Mouse (Mus musculus): Measurements from ENCODE around the gene Zfp704. TPM values are rescaled to one million over a fixed set of nuclear protein-coding genes. Genes with fewer than 3 reads are reported as not detected.

Zfp704 gene
- polyA plus RNA-seq, 1 experiment: 17.2 TPM

DNA sequence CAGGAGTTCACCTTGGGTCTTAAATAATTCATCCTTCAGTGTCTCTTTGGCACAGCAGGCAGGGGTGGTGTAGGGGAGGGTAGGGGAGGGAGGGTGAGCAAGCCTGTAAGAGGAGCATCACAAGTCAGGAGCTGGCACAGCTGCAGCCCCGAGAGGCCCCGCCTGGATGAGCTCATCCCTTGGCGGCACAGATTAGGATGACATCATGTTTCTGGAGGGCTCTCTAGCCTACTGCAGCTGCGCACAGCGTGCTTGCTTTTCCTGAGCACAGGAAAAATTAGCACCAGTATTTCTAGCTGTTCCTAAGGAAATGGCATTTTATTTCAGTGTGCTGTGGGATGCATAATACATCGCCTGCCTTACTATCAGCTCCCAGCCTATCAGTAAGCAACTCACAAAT lies 109.2 kb downstream of the Zfp704 start:
- Histone ChIP-seq H3K27ac (ENCODE audit: control insufficient read depth, insufficient read depth, low read depth, low read length) (no peak overlapping the region), H3K27me3 (ENCODE audit: control insufficient read depth, insufficient read depth, low read length) (no peaks in the 10 kb centered on the region), H3K4me1 (ENCODE audit: control insufficient read depth, insufficient read depth, low read length) (no peaks in the 10 kb centered on the region), H3K4me3 (ENCODE audit: control insufficient read depth, low read depth, low read length) (no peak overlapping the region), H3K36me3 (ENCODE audit: control insufficient read depth, insufficient read depth, low read length) (no peaks in the 10 kb centered on the region)
- no peak for TF ChIP-seq POLR2A (IDR thresholded peaks at IDR 0.05; ENCODE audit: control insufficient read depth, low read depth, low read length)
- no peak for TF ChIP-seq CTCF (IDR thresholded peaks at IDR 0.05; ENCODE audit: control insufficient read depth, insufficient read depth, insufficient replicate concordance, low read depth, low read length)

DNA sequence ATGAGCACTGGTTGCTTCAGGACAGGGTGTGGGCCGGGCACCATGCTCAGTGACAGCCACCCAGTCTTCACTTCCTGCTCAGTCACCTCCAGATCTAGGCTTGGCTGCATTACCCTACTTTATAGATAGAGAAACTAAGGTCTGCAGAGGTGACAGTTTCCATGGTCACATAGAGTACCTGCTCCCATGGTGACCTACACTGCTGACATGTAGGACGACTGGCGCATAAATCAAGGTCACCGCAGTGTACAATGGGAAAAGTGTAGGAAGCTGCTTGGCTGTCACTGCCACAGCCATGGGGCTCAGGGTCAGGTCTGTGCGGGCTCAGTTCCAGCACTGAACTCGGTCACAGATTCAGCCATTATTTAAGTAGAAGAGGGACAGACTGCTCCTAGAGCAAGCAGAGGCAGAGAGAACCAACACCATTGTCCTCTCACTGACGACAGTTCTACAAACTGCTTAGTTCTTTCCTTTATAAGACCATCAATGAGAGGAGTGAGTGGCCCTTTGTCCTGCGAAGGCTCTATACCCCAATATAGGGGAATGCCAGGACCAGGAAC lies 109.8 kb downstream of the Zfp704 start:
- Histone ChIP-seq H3K36me3 (ENCODE audit: control insufficient read depth, insufficient read depth, low read length) (no peaks in the 10 kb centered on the region), H3K4me3 (ENCODE audit: control insufficient read depth, low read depth, low read length) (no peak overlapping the region), H3K27ac (ENCODE audit: control insufficient read depth, insufficient read depth, low read depth, low read length) (no peak overlapping the region), H3K27me3 (ENCODE audit: control insufficient read depth, insufficient read depth, low read length) (no peaks in the 10 kb centered on the region), H3K4me1 (ENCODE audit: control insufficient read depth, insufficient read depth, low read length) (no peaks in the 10 kb centered on the region)
- TF ChIP-seq POLR2A (IDR thresholded peaks at IDR 0.05; ENCODE audit: control insufficient read depth, low read depth, low read length): no peak
- TF ChIP-seq CTCF (IDR thresholded peaks at IDR 0.05; ENCODE audit: control insufficient read depth, insufficient read depth, insufficient replicate concordance, low read depth, low read length): no peak

DNA sequence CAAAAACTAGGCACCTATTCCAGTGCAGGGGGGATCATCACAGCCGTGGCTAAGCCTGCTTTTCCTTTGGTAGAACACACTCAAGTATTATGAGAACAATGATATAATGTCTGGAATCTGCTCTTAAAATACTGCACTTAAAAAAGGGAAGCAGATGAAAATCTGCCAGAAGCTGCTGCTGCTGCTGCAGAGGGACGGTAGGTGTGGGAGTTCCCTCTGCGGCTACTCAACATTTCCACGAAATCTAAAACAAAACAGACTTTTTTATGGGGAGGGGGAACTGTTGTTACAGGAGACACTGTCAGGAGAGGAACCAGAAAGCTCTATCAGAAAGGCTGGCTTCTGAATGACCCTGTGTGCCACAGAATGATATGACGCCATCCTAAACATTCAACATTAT lies 110.4 kb downstream of the Zfp704 start:
- no peak overlapping the region for H3K27ac ChIP-seq (ENCODE audit: control insufficient read depth, insufficient read depth, low read depth, low read length)
- no peak for TF ChIP-seq CTCF (IDR thresholded peaks at IDR 0.05; ENCODE audit: control insufficient read depth, insufficient read depth, insufficient replicate concordance, low read depth, low read length)

GRCm38 (mm10) chr3:9497260-9497659 lies 112.6 kb downstream of the Zfp704 start:
- Histone ChIP-seq H3K4me1 (ENCODE audit: control insufficient read depth, insufficient read depth, low read length) (no peaks in the 10 kb centered on the region), H3K27me3 (ENCODE audit: control insufficient read depth, insufficient read depth, low read length) (no peaks in the 10 kb centered on the region), H3K4me3 (ENCODE audit: control insufficient read depth, low read depth, low read length) (no peak overlapping the region), H3K36me3 (ENCODE audit: control insufficient read depth, insufficient read depth, low read length) (no peaks in the 10 kb centered on the region), H3K27ac (ENCODE audit: control insufficient read depth, insufficient read depth, low read depth, low read length) (no peak overlapping the region)
- TF ChIP-seq CTCF (IDR thresholded peaks at IDR 0.05; ENCODE audit: control insufficient read depth, insufficient read depth, insufficient replicate concordance, low read depth, low read length) (no peak), POLR2A (IDR thresholded peaks at IDR 0.05; ENCODE audit: control insufficient read depth, low read depth, low read length) (no peak)

More for the DNA sequence above, 110.4 kb downstream of the Zfp704 start:
- Histone ChIP-seq H3K36me3 (ENCODE audit: control insufficient read depth, insufficient read depth, low read length) (no peaks in the 10 kb centered on the region), H3K27me3 (ENCODE audit: control insufficient read depth, insufficient read depth, low read length) (no peaks in the 10 kb centered on the region), H3K4me3 (ENCODE audit: control insufficient read depth, low read depth, low read length) (no peak overlapping the region), H3K4me1 (ENCODE audit: control insufficient read depth, insufficient read depth, low read length) (no peaks in the 10 kb centered on the region)

GRCm38 (mm10) chr3:9491766-9492283 lies 118.1 kb downstream of the Zfp704 start:
- no peak overlapping the region for H3K27ac ChIP-seq (ENCODE audit: control insufficient read depth, insufficient read depth, low read depth, low read length)
- H3K4me1 ChIP-seq (ENCODE audit: control insufficient read depth, insufficient read depth, low read length): no peaks in the 10 kb centered on the region
- TF ChIP-seq CTCF (IDR thresholded peaks at IDR 0.05; ENCODE audit: control insufficient read depth, insufficient read depth, insufficient replicate concordance, low read depth, low read length): no peak
- H3K27me3 ChIP-seq (ENCODE audit: control insufficient read depth, insufficient read depth, low read length): no peaks in the 10 kb centered on the region
- H3K36me3 ChIP-seq (ENCODE audit: control insufficient read depth, insufficient read depth, low read length): no peaks in the 10 kb centered on the region
- no peak overlapping the region for H3K4me3 ChIP-seq (ENCODE audit: control insufficient read depth, low read depth, low read length)

DNA sequence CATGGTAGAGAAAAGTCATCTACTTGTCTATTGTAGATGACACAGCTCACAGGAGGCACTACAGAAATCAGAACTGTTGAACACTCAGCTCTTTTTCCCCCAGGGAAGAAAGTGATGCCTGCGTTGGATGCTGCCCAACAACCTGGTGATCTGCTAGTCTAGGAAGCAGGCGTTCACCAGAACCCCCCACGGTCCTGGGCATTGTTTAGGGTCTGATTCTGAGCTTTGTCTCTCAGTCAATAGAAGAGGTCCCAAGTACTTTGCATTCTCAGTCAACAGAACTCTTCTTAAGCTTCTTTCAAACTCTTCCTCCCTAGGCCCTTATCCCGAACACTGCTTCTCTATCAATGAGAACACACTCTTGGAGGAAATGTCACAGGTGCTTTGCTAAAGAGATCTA lies 122.2 kb downstream of the Zfp704 start:
- Histone ChIP-seq H3K4me1 (ENCODE audit: control insufficient read depth, insufficient read depth, low read length) (no peaks in the 10 kb centered on the region), H3K36me3 (ENCODE audit: control insufficient read depth, insufficient read depth, low read length) (no peaks in the 10 kb centered on the region), H3K4me3 (ENCODE audit: control insufficient read depth, low read depth, low read length) (no peak overlapping the region), H3K27me3 (ENCODE audit: control insufficient read depth, insufficient read depth, low read length) (no peaks in the 10 kb centered on the region), H3K27ac (ENCODE audit: control insufficient read depth, insufficient read depth, low read depth, low read length) (no peak overlapping the region)
- TF ChIP-seq POLR2A (IDR thresholded peaks at IDR 0.05; ENCODE audit: control insufficient read depth, low read depth, low read length) (no peak), CTCF (IDR thresholded peaks at IDR 0.05; ENCODE audit: control insufficient read depth, insufficient read depth, insufficient replicate concordance, low read depth, low read length) (no peak)

GRCm38 (mm10) chr3:9485506-9485905 lies 124.4 kb downstream of the Zfp704 start:
- H3K4me1 ChIP-seq (ENCODE audit: control insufficient read depth, insufficient read depth, low read length): no peaks in the 10 kb centered on the region
- no peak overlapping the region for H3K4me3 ChIP-seq (ENCODE audit: control insufficient read depth, low read depth, low read length)
- TF ChIP-seq CTCF (IDR thresholded peaks at IDR 0.05; ENCODE audit: control insufficient read depth, insufficient read depth, insufficient replicate concordance, low read depth, low read length): no peak
- TF ChIP-seq POLR2A (IDR thresholded peaks at IDR 0.05; ENCODE audit: control insufficient read depth, low read depth, low read length): no peak
- no peaks in the 10 kb centered on the region for H3K27me3 ChIP-seq (ENCODE audit: control insufficient read depth, insufficient read depth, low read length)
- H3K27ac ChIP-seq (ENCODE audit: control insufficient read depth, insufficient read depth, low read depth, low read length): no peak overlapping the region
- no peaks in the 10 kb centered on the region for H3K36me3 ChIP-seq (ENCODE audit: control insufficient read depth, insufficient read depth, low read length)

DNA sequence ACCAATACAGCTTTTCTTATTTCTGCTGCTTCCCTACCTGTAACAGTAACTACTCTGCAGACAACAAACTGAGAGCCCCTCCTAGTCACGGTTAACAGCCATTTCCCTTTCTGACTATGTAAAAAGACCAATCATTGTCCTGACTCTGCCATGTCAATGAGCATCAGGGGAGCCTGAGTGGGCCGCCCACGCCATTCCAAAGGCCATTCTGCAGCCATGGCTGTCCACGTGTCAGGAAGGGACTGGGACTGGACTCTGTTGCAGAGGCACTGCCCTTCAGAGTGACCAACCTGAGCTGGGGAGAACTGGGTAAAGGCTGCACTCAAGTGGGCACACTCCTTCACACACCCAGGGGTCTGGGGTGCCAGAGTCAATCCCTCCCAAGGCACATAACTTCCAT lies 127.9 kb downstream of the Zfp704 start:
- no peaks in the 10 kb centered on the region for H3K36me3 ChIP-seq (ENCODE audit: control insufficient read depth, insufficient read depth, low read length)
- TF ChIP-seq POLR2A (IDR thresholded peaks at IDR 0.05; ENCODE audit: control insufficient read depth, low read depth, low read length) (no peak), CTCF (IDR thresholded peaks at IDR 0.05; ENCODE audit: control insufficient read depth, insufficient read depth, insufficient replicate concordance, low read depth, low read length) (no peak)
- H3K27ac ChIP-seq (ENCODE audit: control insufficient read depth, insufficient read depth, low read depth, low read length): no peak overlapping the region
- no peak overlapping the region for H3K4me3 ChIP-seq (ENCODE audit: control insufficient read depth, low read depth, low read length)
- no peaks in the 10 kb centered on the region for H3K27me3 ChIP-seq (ENCODE audit: control insufficient read depth, insufficient read depth, low read length)
- H3K4me1 ChIP-seq (ENCODE audit: control insufficient read depth, insufficient read depth, low read length): no peaks in the 10 kb centered on the region
